Mouse (Mus musculus) liver, embryonic 15.5 days (tissue): ENCODE results near the gene Olfr806. TPM values are rescaled to one million over a fixed set of nuclear protein-coding genes. Genes with fewer than 3 reads are reported as not detected.

ENCODE experiments used
- ATAC-seq: fragments of 200-750 bp; cut with Nextera tagmentation; 2 replicates; pipeline ENCODE4 v1.8.0; 2017; ENCODE audit warnings: moderate number of reproducible peaks, mild to moderate bottlenecking, moderate library complexity; ENCODE audit not compliant: insufficient read depth
- H3K27ac ChIP-seq: fragments of 300-500 bp; sonication (generic); replicated peaks from 2 replicates; pipeline ENCODE4 v1.5.1; 2015; ENCODE audit warnings: mild to moderate bottlenecking, inconsistent platforms
- H3K27me3 ChIP-seq: fragments of 300-500 bp; sonication (generic); 2 replicates; pipeline ENCODE4 v1.6.1; 2015; ENCODE audit warnings: mild to moderate bottlenecking, inconsistent platforms
- H3K36me3 ChIP-seq: fragments of 300-500 bp; sonication (generic); replicated peaks from 2 replicates; pipeline ENCODE4 v1.6.1; 2015; ENCODE audit warnings: moderate library complexity, mild to moderate bottlenecking, inconsistent platforms
- H3K4me1 ChIP-seq: fragments of 300-500 bp; sonication (generic); replicated peaks from 2 replicates; pipeline ENCODE4 v1.6.1; 2015; ENCODE audit warnings: inconsistent platforms
- H3K4me2 ChIP-seq: fragments of 300-500 bp; sonication (generic); 2 replicates; pipeline ENCODE4 v1.6.1; 2015; ENCODE audit warnings: moderate library complexity, mild to moderate bottlenecking, inconsistent platforms
- H3K4me3 ChIP-seq: fragments of 300-500 bp; sonication (generic); replicated peaks from 2 replicates; pipeline ENCODE4 v1.5.1; 2015; ENCODE audit warnings: mild to moderate bottlenecking, inconsistent platforms
- H3K9ac ChIP-seq: fragments of 300-500 bp; sonication (generic); 2 replicates; pipeline ENCODE4 v1.6.1; 2015; ENCODE audit warnings: moderate library complexity, mild to moderate bottlenecking, inconsistent platforms
- H3K9me3 ChIP-seq: fragments of 300-500 bp; sonication (generic); replicated peaks from 2 replicates; pipeline ENCODE4 v1.6.1; 2016; ENCODE audit warnings: inconsistent platforms
- WGBS: fragments of 180-500 bp; shearing (Covaris S2); methylation state at CpG from one replicate; pipeline ENCODE4 v1.1.7; 2015; ENCODE audit warnings: mixed read lengths; ENCODE audit not compliant: insufficient replicate concordance; 5-methylcytosine and 5-hydroxymethylcytosine counted together
- microRNA-seq: library from miRNA; unstranded; fragments of <30 nt; microRNA quantifications from one replicate; pipeline ENCODE4, GENCODE M21; 2016
- polyA plus RNA-seq: library from polyadenylated mRNA; unstranded; fragments of >200 nt; fragmentation: Nextera tagmentation; extraction: Ambion mirVana; gene quantifications from 2 replicates; pipeline ENCODE4 v1.2.1, GENCODE M21; 2015

Olfr806 gene
- polyA plus RNA-seq = not detected in 2 replicates

- Histone ChIP-seq H3K9me3 (no peaks in the 10 kb centered on the region), H3K4me2 (no peak within 1 kb of the TSS), H3K27me3 (no peaks in the 10 kb centered on the region), H3K4me3 (no peak within 1 kb of the TSS), H3K4me1 (no peaks in the 10 kb centered on the region), H3K27ac (no peak within 1 kb of the TSS), H3K9ac (no peak within 1 kb of the TSS), H3K36me3 (no peaks in the 10 kb centered on the region)
- ATAC-seq = no peak
These were observed at the start of gene Olfr806 for GRCm38 (mm10) chr10:129741821-129742220. Gene Olfr806, minus strand, starts transcription at chr10:129741921.

- Histone ChIP-seq H3K36me3 (no peaks in the 10 kb centered on the region), H3K27me3 (no peaks in the 10 kb centered on the region), H3K4me3 (no peak overlapping the region), H3K27ac (no peak overlapping the region), H3K9me3 (no peaks in the 10 kb centered on the region), H3K4me1 (no peaks in the 10 kb centered on the region), H3K9ac (no peak overlapping the region), H3K4me2 (no peak overlapping the region)
- no peak for ATAC-seq
These were observed 36.4 kb upstream of the Olfr806 start for GRCm38 (mm10) chr10:129778123-129778522.

- no peak for ATAC-seq
- no peaks in the 10 kb centered on the region for H3K9me3 ChIP-seq
- no peak within 1 kb of the TSS for H3K27ac ChIP-seq
- H3K4me3 ChIP-seq = no peak within 1 kb of the TSS
- no peak within 1 kb of the TSS for H3K9ac ChIP-seq
- no peaks in the 10 kb centered on the region for H3K27me3 ChIP-seq
- no peaks in the 10 kb centered on the region for H3K4me1 ChIP-seq
- H3K36me3 ChIP-seq = no peaks in the 10 kb centered on the region
- H3K4me2 ChIP-seq = no peak within 1 kb of the TSS
These were observed 32.6 kb upstream of the Olfr806 start, which contains the start of gene Olfr809 for GRCm38 (mm10) chr10:129774338-129774737. Gene Olfr809, plus strand, starts transcription at chr10:129774638.

GRCm38 (mm10) chr10:129765182-129765581 is 23.5 kb upstream of the Olfr806 start, which contains the start of gene Olfr808:
Gene Olfr808, plus strand, starts transcription at chr10:129765482.
- Histone ChIP-seq H3K27me3 (no peaks in the 10 kb centered on the region), H3K36me3 (no peaks in the 10 kb centered on the region), H3K27ac (no peak within 1 kb of the TSS), H3K9me3 (no peaks in the 10 kb centered on the region), H3K4me1 (no peaks in the 10 kb centered on the region), H3K9ac (no peak within 1 kb of the TSS), H3K4me3 (no peak within 1 kb of the TSS), H3K4me2 (no peak within 1 kb of the TSS)
- WGBS = 46% methylated on average over 1 of the region's 1 CpGs
- ATAC-seq = no peak

GRCm38 (mm10) chr10:129757693-129758092 is 16.0 kb upstream of the Olfr806 start, which contains the start of gene Olfr807:
Gene Olfr807, minus strand, starts transcription at chr10:129757793.
- no peaks in the 10 kb centered on the region for H3K4me1 ChIP-seq
- no peaks in the 10 kb centered on the region for H3K36me3 ChIP-seq
- 52% methylated on average over 1 of the region's 1 CpGs for WGBS
- no peak within 1 kb of the TSS for H3K27ac ChIP-seq
- H3K9me3 ChIP-seq = no peaks in the 10 kb centered on the region
- H3K27me3 ChIP-seq = no peaks in the 10 kb centered on the region
- no peak within 1 kb of the TSS for H3K9ac ChIP-seq
- H3K4me2 ChIP-seq = no peak within 1 kb of the TSS
- ATAC-seq = no peak
- H3K4me3 ChIP-seq = no peak within 1 kb of the TSS

- H3K4me1 ChIP-seq = no peaks in the 10 kb centered on the region
- no peaks in the 10 kb centered on the region for H3K9me3 ChIP-seq
- no peak within 1 kb of the TSS for H3K27ac ChIP-seq
- H3K36me3 ChIP-seq = no peaks in the 10 kb centered on the region
- no peak within 1 kb of the TSS for H3K4me2 ChIP-seq
- 80% methylated on average over 2 of the region's 2 CpGs for WGBS
- ATAC-seq = no peak
- H3K27me3 ChIP-seq = no peaks in the 10 kb centered on the region
- H3K4me3 ChIP-seq = no peak within 1 kb of the TSS
- H3K9ac ChIP-seq = no peak within 1 kb of the TSS
These were observed 12.4 kb downstream of the Olfr806 start, which contains the start of gene Olfr805 for GRCm38 (mm10) chr10:129729275-129729674. Gene Olfr805, minus strand, starts transcription at chr10:129729375.

GRCm38 (mm10) chr10:129702910-129703309 is 38.8 kb downstream of the Olfr806 start, which contains the start of gene Olfr804:
Gene Olfr804, plus strand, starts transcription at chr10:129703210.
- Histone ChIP-seq H3K27ac (no peak within 1 kb of the TSS), H3K9me3 (no peaks in the 10 kb centered on the region), H3K27me3 (no peaks in the 10 kb centered on the region), H3K36me3 (no peaks in the 10 kb centered on the region), H3K9ac (no peak within 1 kb of the TSS), H3K4me3 (no peak within 1 kb of the TSS), H3K4me2 (no peak within 1 kb of the TSS), H3K4me1 (no peaks in the 10 kb centered on the region)
- no peak for ATAC-seq

- WGBS = 51% methylated on average over 2 of the region's 2 CpGs
These were observed 47.5 kb downstream of the Olfr806 start, which contains the start of gene Olfr803 for GRCm38 (mm10) chr10:129694186-129694585. Gene Olfr803, minus strand, starts transcription at chr10:129694286.

GRCm38 (mm10) chr10:129688069-129688468 is 53.7 kb downstream of the Olfr806 start, which contains the start of gene Olfr802:
Gene Olfr802, minus strand, starts transcription at chr10:129688169.
- Histone ChIP-seq H3K9ac (no peak within 1 kb of the TSS), H3K27ac (no peak within 1 kb of the TSS), H3K27me3 (no peaks in the 10 kb centered on the region), H3K4me2 (no peak within 1 kb of the TSS), H3K9me3 (no peaks in the 10 kb centered on the region), H3K4me3 (no peak within 1 kb of the TSS), H3K36me3 (no peaks in the 10 kb centered on the region), H3K4me1 (no peaks in the 10 kb centered on the region)
- no peak for ATAC-seq
- 35% methylated on average over 1 of the region's 1 CpGs for WGBS

More at GRCm38 (mm10) chr10:129694186-129694585, 47.5 kb downstream of the Olfr806 start, which contains the start of gene Olfr803:
- Histone ChIP-seq H3K4me2 (no peak within 1 kb of the TSS), H3K27ac (no peak within 1 kb of the TSS), H3K9ac (no peak within 1 kb of the TSS), H3K36me3 (no peaks in the 10 kb centered on the region), H3K4me3 (no peak within 1 kb of the TSS), H3K9me3 (no peaks in the 10 kb centered on the region), H3K4me1 (no peaks in the 10 kb centered on the region), H3K27me3 (no peaks in the 10 kb centered on the region)
- ATAC-seq = no peak

Small RNA genes within 50 kb of the gene (microRNA-seq; reads per million reads assigned to microRNA genes)
- not detected for gene Gm24485

Other genes with a start within 250 kb of the Olfr806 start
- not detected in 2 replicates for gene Olfr790, start 243.4 kb downstream of the Olfr806 start, polyA plus RNA-seq
- not detected in 2 replicates for gene Olfr791, start 220.1 kb downstream of the Olfr806 start, polyA plus RNA-seq
- gene Olfr792, start 202.8 kb downstream of the Olfr806 start, polyA plus RNA-seq = not detected in 2 replicates
- not detected in 2 replicates for gene Olfr794, start 174.3 kb downstream of the Olfr806 start, polyA plus RNA-seq
- not detected in 2 replicates for gene Olfr796, start 129.4 kb downstream of the Olfr806 start, polyA plus RNA-seq
- gene Olfr798, start 114.0 kb downstream of the Olfr806 start, polyA plus RNA-seq = not detected in 2 replicates
- not detected in 2 replicates for gene Olfr799, start 104.4 kb downstream of the Olfr806 start, polyA plus RNA-seq
- gene Olfr800, start 84.2 kb downstream of the Olfr806 start, polyA plus RNA-seq = not detected in 2 replicates
- gene Olfr801, start 68.1 kb downstream of the Olfr806 start, polyA plus RNA-seq = not detected in 2 replicates
- gene Olfr802, start 53.8 kb downstream of the Olfr806 start, polyA plus RNA-seq = not detected in 2 replicates
- gene Olfr803, start 47.6 kb downstream of the Olfr806 start, polyA plus RNA-seq = not detected in 2 replicates
- gene Olfr804, start 38.7 kb downstream of the Olfr806 start, polyA plus RNA-seq = not detected in 2 replicates
- not detected in 2 replicates for gene Olfr805, start 12.5 kb downstream of the Olfr806 start, polyA plus RNA-seq
- gene Olfr807, start 15.9 kb upstream of the Olfr806 start, polyA plus RNA-seq = not detected in 2 replicates
- gene Olfr808, start 23.6 kb upstream of the Olfr806 start, polyA plus RNA-seq = not detected in 2 replicates
- not detected in 2 replicates for gene Olfr809, start 32.7 kb upstream of the Olfr806 start, polyA plus RNA-seq
- gene Olfr810, start 53.0 kb upstream of the Olfr806 start, polyA plus RNA-seq = not detected in 2 replicates
- not detected in 2 replicates for gene Olfr811, start 62.5 kb upstream of the Olfr806 start, polyA plus RNA-seq
- not detected in 2 replicates for gene Olfr812, start 104.2 kb upstream of the Olfr806 start, polyA plus RNA-seq
- gene Olfr813, start 113.4 kb upstream of the Olfr806 start, polyA plus RNA-seq = not detected in 2 replicates
- not detected in 2 replicates for gene Olfr814, start 137.9 kb upstream of the Olfr806 start, polyA plus RNA-seq
- not detected in 2 replicates for gene Olfr815, start 163.9 kb upstream of the Olfr806 start, polyA plus RNA-seq
- not detected in 2 replicates for gene Olfr816, start 173.7 kb upstream of the Olfr806 start, polyA plus RNA-seq
- not detected in 2 replicates for gene Olfr818, start 207.2 kb upstream of the Olfr806 start, polyA plus RNA-seq
- gene Olfr819, start 225.3 kb upstream of the Olfr806 start, polyA plus RNA-seq = not detected in 2 replicates
- gene Olfr247, start 234.2 kb upstream of the Olfr806 start, polyA plus RNA-seq = not detected in 2 replicates
- not detected in 2 replicates for gene Gm10310, start 243.1 kb upstream of the Olfr806 start, polyA plus RNA-seq